Mouse (Mus musculus) E14TG2a.4 (cell line): Measurements from ENCODE around the gene Wnt5b.

Source experiments
- CTCF ChIP-seq: conservative IDR thresholded peaks from 2 replicates; pipeline ENCODE4 v1.5.1; 2014; ENCODE audit warnings: low read length
- NANOG ChIP-seq: IDR thresholded peaks from 2 replicates; pipeline ENCODE4 v1.6.1; 2014; ENCODE audit warnings: borderline replicate concordance, low read length, mixed read lengths
- POU5F1 ChIP-seq: IDR thresholded peaks from 2 replicates; pipeline ENCODE4 v1.6.1; 2014; ENCODE audit warnings: low read length, borderline replicate concordance

DNA sequence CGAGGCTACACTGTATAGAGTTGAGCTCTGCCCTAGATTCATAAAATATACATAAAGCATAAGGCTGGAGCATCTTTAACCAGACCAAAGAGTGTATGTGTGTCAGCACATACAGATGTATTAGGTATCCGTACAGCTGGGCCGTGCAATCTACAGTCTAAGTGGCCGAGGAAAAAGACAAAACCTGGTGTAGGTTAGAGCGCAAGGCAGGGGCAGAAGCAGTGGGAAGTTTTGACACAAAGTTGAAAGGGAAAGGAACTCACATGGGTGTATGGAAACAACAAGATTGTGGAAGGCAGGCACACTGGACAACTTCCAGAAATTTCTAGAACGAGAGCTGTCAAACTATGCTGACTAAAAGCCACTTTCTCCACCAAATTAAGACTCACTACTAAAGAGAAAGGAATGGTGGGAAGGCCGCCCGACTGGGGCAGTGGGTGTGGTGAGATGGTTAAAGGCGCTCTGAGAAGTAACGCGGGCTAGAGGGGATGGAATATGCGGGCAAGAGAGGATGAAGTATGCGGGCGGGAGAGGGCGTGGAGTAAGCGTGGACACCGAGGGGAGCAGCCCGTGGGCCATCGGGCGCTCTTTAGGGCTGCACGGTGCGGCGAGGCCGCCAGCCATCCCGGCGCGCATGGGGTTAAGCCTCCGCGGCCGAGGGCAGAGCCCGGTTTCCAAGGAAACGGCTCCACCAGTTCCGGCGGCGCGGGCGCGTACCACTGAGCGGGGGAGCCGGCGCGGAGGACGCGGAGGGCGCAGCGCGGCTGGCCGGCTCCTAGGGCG is 65.4 kb downstream of the Wnt5b start:
- TF ChIP-seq CTCF (no peak), POU5F1 (no peak), NANOG (no peak)
